Mouse (Mus musculus) urinary bladder, postnatal 36 days (tissue): ENCODE measurements around the gene Ms4a4c.
"Not testable (repeated sequence)": the region's sequence is repeated elsewhere in the genome, so short reads cannot be mapped to it uniquely, and the experiment has no call there.

ENCODE experiments used
- DNase-seq, 2 experiments: peaks; one replicate each; pipeline ENCODE4 v3.0.0; 2022; ENCODE audit warnings: low spot score in 2 of 2, mixed read lengths in 1 of 2

Ms4a4c gene

DNA sequence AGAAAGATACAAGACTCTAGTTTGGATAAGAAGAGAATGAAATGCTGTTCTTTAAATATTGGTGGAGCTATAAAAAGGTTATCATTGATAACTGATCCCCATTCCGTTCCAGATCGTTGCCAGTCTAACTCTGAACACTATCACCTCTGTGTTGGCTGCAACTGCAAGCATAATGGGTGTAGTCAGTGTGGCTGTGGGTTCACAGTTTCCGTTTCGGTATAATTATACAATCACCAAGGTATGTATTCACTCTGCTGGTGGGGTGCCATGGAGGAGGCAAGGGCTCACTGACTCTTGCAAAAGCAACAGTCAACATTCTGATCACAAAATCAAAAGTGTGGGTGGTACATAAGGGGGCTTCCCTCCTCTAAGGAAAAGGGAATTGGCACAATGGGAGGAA lies 54.5 kb downstream of the Ms4a4c start:
- not testable (repeated sequence) for DNase-seq

DNA sequence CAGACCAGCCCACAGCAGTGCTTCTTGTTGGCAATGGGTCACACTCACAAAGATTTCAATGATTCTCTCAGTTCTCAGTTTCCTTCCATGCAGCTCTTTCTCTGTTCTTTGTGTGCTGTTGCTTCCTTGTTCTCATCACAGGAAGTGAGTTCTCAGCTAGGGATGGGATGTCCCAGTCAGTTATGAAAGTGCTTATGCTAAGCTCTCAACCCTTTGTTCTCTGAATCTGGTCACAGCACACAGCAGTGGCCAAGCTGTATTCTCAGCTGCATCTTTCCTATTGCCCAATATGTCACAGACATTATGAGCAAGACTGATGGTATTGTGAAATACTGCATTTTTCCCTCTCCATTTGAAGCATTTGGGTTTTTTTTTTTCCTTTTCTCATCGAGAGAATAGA lies 60.2 kb downstream of the Ms4a4c start:
- DNase-seq = not testable (repeated sequence)

DNA sequence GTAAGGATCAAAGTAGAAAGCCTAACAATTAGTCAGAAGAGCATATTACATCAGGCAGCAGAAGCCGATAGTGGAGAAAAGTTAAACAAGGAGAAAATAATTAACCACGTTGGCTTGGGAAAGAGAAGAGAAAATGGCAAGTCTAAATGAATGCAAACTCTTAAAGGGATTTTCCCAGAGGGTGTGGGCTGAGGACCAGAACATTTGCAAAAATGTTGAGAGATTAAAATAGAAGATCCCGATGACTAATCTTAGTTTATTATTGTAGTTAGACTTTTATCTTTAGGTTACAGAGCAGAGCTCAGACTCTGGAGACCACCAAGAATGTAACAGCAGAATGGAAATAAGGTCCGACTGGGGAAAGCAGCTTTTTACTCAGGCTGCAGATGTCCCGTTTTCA lies 61.9 kb downstream of the Ms4a4c start:
- no peak for DNase-seq

DNA sequence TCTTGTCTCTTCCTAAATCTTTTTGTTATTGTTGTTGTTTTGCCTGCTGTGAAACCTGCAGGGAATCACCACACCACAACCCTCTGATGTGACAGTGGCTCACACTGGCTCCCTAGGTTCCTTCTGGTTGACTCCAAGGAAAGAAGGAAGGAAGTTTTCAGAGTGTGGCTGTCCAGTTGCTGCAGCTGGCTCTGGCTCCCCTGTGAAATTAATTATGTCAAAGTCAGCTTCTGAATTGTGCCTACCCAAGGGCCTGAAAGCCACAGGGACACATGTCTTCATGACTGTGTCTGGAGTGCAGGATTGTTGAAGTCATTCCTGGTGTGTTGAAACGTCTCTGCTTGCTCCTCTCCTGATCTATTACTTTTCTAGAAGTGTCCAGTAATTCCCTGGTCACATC lies 63.8 kb downstream of the Ms4a4c start:
- DNase-seq = not testable (repeated sequence)

DNA sequence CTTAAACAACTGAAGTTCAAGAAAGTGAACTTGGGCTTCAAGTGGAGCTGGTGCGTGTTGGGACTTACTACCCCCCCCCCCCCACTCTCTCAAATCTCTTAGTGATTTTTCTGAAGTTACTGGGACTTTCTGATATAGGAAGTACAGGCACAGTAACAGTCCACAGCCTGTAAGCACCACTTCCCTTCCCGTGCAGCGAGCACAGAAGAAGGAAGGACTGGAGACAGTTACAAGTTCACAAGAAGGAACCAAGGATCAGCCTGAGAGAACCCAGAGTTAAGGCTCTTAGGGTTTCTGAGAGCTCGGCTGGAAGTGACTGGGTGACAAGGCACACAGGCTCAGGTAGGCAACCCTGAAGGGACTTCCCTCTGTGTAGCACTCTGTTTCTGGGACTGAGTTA lies 64.6 kb downstream of the Ms4a4c start, which contains the start of gene Ms4a6c:
Ms4a6c (plus strand) TSS at position 152 of the 400 bp plus-strand sequence.
- DNase-seq = not testable (repeated sequence)
